In the genomic region with DNA sequence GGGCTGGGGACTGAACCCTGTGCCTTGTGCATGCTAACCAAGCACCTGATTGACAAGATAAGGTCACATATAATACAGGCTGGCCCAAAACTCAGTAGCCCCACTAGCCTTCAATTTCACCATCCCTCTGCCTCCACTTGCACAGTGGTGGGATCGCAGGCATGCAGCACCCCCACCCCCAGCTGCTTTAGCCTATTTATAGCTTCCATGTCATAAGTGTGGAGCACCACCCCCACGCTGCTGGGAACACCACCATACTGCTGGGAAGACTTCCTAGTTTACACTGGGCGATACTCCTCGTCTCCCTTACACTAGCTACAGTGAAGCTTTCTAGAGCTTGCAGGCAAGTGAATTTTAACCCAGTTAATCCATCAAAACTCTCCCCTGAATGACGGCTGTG, we compare ENCODE assay signal across 23 mouse cellular contexts. TPM values are rescaled to one million over a fixed set of nuclear protein-coding genes. Genes with fewer than 3 reads are reported as not detected.
A peak's percentile ranks its signal among the peaks of the same experiment; 100 is the strongest.
DNase-seq lines count a peak whose midpoint lies in the region; ATAC-seq and TF ChIP-seq lines count a peak whose summit lies in the region.
"Had no signal": no experiment of that assay in that cellular context is flagged by ENCODE, and none has a peak within 500 bp of the region (broad histone marks: within the 10 kb centered on the region; RNA-seq: fewer than 3 reads in every experiment).

No protein-coding gene starts in this region.

- no peaks in the 10 kb centered on the region for H3K36me3 ChIP-seq in heart, embryonic 13.5 days
- H3K36me3 ChIP-seq in heart, embryonic 12.5 days = no peaks in the 10 kb centered on the region
- H3K36me3 ChIP-seq in limb, embryonic 12.5 days = no peaks in the 10 kb centered on the region
- H3K36me3 ChIP-seq in limb, embryonic 10.5 days = no peaks in the 10 kb centered on the region
- H3K36me3 ChIP-seq: embryonic facial prominence, embryonic 15.5 days had no signal

- H3K27ac ChIP-seq in heart, embryonic 13.5 days (replicated peaks) = peak overlapping the region; percentile 39; the same call in 1 of the 2 replicates
- no peak overlapping the region; the same call in 1 of the 2 replicates for H3K27ac ChIP-seq in heart, embryonic 12.5 days (ENCODE audit: poor library complexity, severe bottlenecking)
- H3K27ac ChIP-seq in limb, embryonic 12.5 days = 0 out of 2 replicates have a peak overlapping the region, but pooled peaks have one; percentile 25
- H3K27ac ChIP-seq in limb, embryonic 10.5 days = no peak overlapping the region
- H3K27ac ChIP-seq in layer of hippocampus, adult 2 months = 0 out of 2 replicates have a peak overlapping the region, but pooled peaks have one; percentile 7
- H3K27ac ChIP-seq: embryonic facial prominence, embryonic 15.5 days; gastrocnemius, adult 2 months; hindbrain, embryonic 14.5 days; kidney, postnatal 0 days; macrophage had no signal

- peaks cover 49% of the 10 kb centered on the region for H3K4me1 ChIP-seq in heart, embryonic 13.5 days
- H3K4me1 ChIP-seq in heart, embryonic 12.5 days (replicated peaks) = peaks cover 36% of the 10 kb centered on the region
- H3K4me1 ChIP-seq in limb, embryonic 12.5 days (replicated peaks) = peaks cover 25% of the 10 kb centered on the region
- H3K4me1 ChIP-seq in limb, embryonic 10.5 days = peaks cover 33% of the 10 kb centered on the region

- no peak for TF ChIP-seq CTCF in layer of hippocampus, adult 2 months (conservative IDR thresholded peaks at IDR 0.05)

- H3K4me3 ChIP-seq in heart, embryonic 13.5 days = no peak overlapping the region
- H3K4me3 ChIP-seq in heart, embryonic 12.5 days = no peak overlapping the region
- no peak overlapping the region for H3K4me3 ChIP-seq in limb, embryonic 12.5 days (replicated peaks)
- no peak overlapping the region for H3K4me3 ChIP-seq in limb, embryonic 10.5 days
- H3K4me3 ChIP-seq in layer of hippocampus, adult 2 months = no peak overlapping the region
- H3K4me3 ChIP-seq: embryonic facial prominence, embryonic 15.5 days; gastrocnemius, adult 2 months had no signal

- H3K9ac ChIP-seq in heart, embryonic 13.5 days = peak overlapping the region; percentile 59; the same call in 1 of the 2 replicates
- no peak overlapping the region for H3K9ac ChIP-seq in heart, embryonic 12.5 days
- H3K9ac ChIP-seq in limb, embryonic 12.5 days (replicated peaks) = no peak overlapping the region
- H3K9ac ChIP-seq: embryonic facial prominence, embryonic 15.5 days; hindbrain, embryonic 14.5 days; lung, embryonic 14.5 days had no signal

- no peaks in the 10 kb centered on the region for H3K9me3 ChIP-seq in heart, embryonic 13.5 days
- no peaks in the 10 kb centered on the region for H3K9me3 ChIP-seq in heart, embryonic 12.5 days (replicated peaks)
- H3K9me3 ChIP-seq in limb, embryonic 12.5 days = no peaks in the 10 kb centered on the region
- no peaks in the 10 kb centered on the region for H3K9me3 ChIP-seq in limb, embryonic 10.5 days (replicated peaks)
- H3K9me3 ChIP-seq: embryonic facial prominence, embryonic 15.5 days had no signal

- no peak for DNase-seq in limb, embryonic 10.5 days (ENCODE audit: low spot score)
- peak; percentile 49 to 58 for DNase-seq in layer of hippocampus, adult 2 months (ENCODE audit: low spot score in 2 of 2)
- DNase-seq in telencephalon, adult 2 months (ENCODE audit: low read depth, low spot score) = peak; percentile 42
- no peak for DNase-seq in ovary, postnatal 36 days (ENCODE audit: low spot score)
- DNase-seq: cerebellum, adult 11 months; gastrocnemius, adult 2 months; lung, embryonic 14.5 days; midbrain, embryonic 14.5 days; thymus, postnatal 14 days had no signal

- no peaks in the 10 kb centered on the region for H3K27me3 ChIP-seq in heart, embryonic 13.5 days (replicated peaks)
- H3K27me3 ChIP-seq in heart, embryonic 12.5 days (replicated peaks) = no peaks in the 10 kb centered on the region
- no peaks in the 10 kb centered on the region for H3K27me3 ChIP-seq in limb, embryonic 12.5 days
- H3K27me3 ChIP-seq in limb, embryonic 10.5 days (ENCODE audit: low read depth, poor library complexity, severe bottlenecking) = no peaks in the 10 kb centered on the region
- H3K27me3 ChIP-seq: embryonic facial prominence, embryonic 15.5 days; Patski had no signal

- 32% methylated on average over 5 of the region's 5 CpGs for WGBS in heart, embryonic 13.5 days
- WGBS in heart, embryonic 12.5 days = 44% methylated on average over 5 of the region's 5 CpGs
- 77% methylated on average over 5 of the region's 5 CpGs for WGBS in limb, embryonic 12.5 days
- 88% methylated on average over 5 of the region's 5 CpGs for WGBS in limb, embryonic 10.5 days

- peak overlapping the region; percentile 27; the same call in 1 of the 2 replicates for H3K4me2 ChIP-seq in heart, embryonic 13.5 days
- H3K4me2 ChIP-seq in heart, embryonic 12.5 days = no peak overlapping the region
- H3K4me2 ChIP-seq in limb, embryonic 12.5 days = no peak overlapping the region
- H3K4me2 ChIP-seq: embryonic facial prominence, embryonic 15.5 days; hindbrain, embryonic 14.5 days; lung, embryonic 14.5 days had no signal

- no peak for ATAC-seq in heart, embryonic 13.5 days (ENCODE audit: extremely low read depth, insufficient number of reproducible peaks, low FRiP score, low TSS enrichment)
- no peak for ATAC-seq in heart, embryonic 12.5 days (ENCODE audit: insufficient number of reproducible peaks, low FRiP score)
- ATAC-seq in limb, embryonic 12.5 days (ENCODE audit: insufficient number of reproducible peaks, insufficient read depth, low FRiP score, low TSS enrichment, low read depth) = no peak
- ATAC-seq: intestine, embryonic 16.5 days; Patski had no signal

RNA-seq across cellular contexts. Expression of a gene that starts 1.9 kb away (rescaled TPM):
- 10.6 and 11.4 TPM in 2 replicates for polyA plus RNA-seq in heart, embryonic 13.5 days (2015; fragmentation: Nextera tagmentation; extraction: Ambion mirVana)
- 9.9 and 10.4 TPM in 2 replicates for polyA plus RNA-seq in heart, embryonic 12.5 days (2016; fragmentation: Nextera tagmentation; extraction: Ambion mirVana)
- 24.0 TPM in 2 replicates for polyA plus RNA-seq in limb, embryonic 12.5 days (2016; fragmentation: Nextera tagmentation; extraction: Ambion mirVana)
- 12.7 and 16.1 TPM in 2 replicates for polyA plus RNA-seq in limb, embryonic 10.5 days (2016; fragmentation: Nextera tagmentation; extraction: Ambion mirVana)
- total RNA-seq in layer of hippocampus, adult 2 months (2021) = 1 to 10 TPM in 1 of 2 experiments, under 1 TPM in 1; 0.98 to 1.4 TPM

RNA-seq across cellular contexts. Expression of a gene that starts 22.0 kb away (rescaled TPM):
- 4.2 and 4.7 TPM in 2 replicates for polyA plus RNA-seq in heart, embryonic 13.5 days (2015; fragmentation: Nextera tagmentation; extraction: Ambion mirVana)
- polyA plus RNA-seq in heart, embryonic 12.5 days (2016; fragmentation: Nextera tagmentation; extraction: Ambion mirVana) = 3.4 and 4.7 TPM in 2 replicates
- 4.9 and 6.4 TPM in 2 replicates for polyA plus RNA-seq in limb, embryonic 12.5 days (2016; fragmentation: Nextera tagmentation; extraction: Ambion mirVana)
- polyA plus RNA-seq in limb, embryonic 10.5 days (2016; fragmentation: Nextera tagmentation; extraction: Ambion mirVana) = 4.7 and 6.3 TPM in 2 replicates
- total RNA-seq in layer of hippocampus, adult 2 months (2021) = 10 to 100 TPM; 24.4 to 27.1 TPM
- total RNA-seq: liver, adult 2 months had no signal
- polyA plus RNA-seq: macrophage, Patski had no signal

RNA-seq across cellular contexts. Expression of a gene that starts 27.0 kb away (rescaled TPM):
- polyA plus RNA-seq in heart, embryonic 13.5 days (2015; fragmentation: Nextera tagmentation; extraction: Ambion mirVana) = 108 and 117 TPM in 2 replicates
- 116 TPM in 2 replicates for polyA plus RNA-seq in heart, embryonic 12.5 days (2016; fragmentation: Nextera tagmentation; extraction: Ambion mirVana)
- polyA plus RNA-seq in limb, embryonic 12.5 days (2016; fragmentation: Nextera tagmentation; extraction: Ambion mirVana) = 125 and 131 TPM in 2 replicates
- polyA plus RNA-seq in limb, embryonic 10.5 days (2016; fragmentation: Nextera tagmentation; extraction: Ambion mirVana) = 152 and 186 TPM in 2 replicates
- 10 to 100 TPM; 57.5 to 57.9 TPM for total RNA-seq in layer of hippocampus, adult 2 months (2021)

RNA-seq across cellular contexts. Expression of a gene that starts 27.1 kb away (rescaled TPM):
- 20.2 and 20.4 TPM in 2 replicates for polyA plus RNA-seq in heart, embryonic 13.5 days (2015; fragmentation: Nextera tagmentation; extraction: Ambion mirVana)
- 23.2 and 27.3 TPM in 2 replicates for polyA plus RNA-seq in heart, embryonic 12.5 days (2016; fragmentation: Nextera tagmentation; extraction: Ambion mirVana)
- polyA plus RNA-seq in limb, embryonic 12.5 days (2016; fragmentation: Nextera tagmentation; extraction: Ambion mirVana) = 32.4 and 33.1 TPM in 2 replicates
- polyA plus RNA-seq in limb, embryonic 10.5 days (2016; fragmentation: Nextera tagmentation; extraction: Ambion mirVana) = 43.9 and 46.4 TPM in 2 replicates
- total RNA-seq in layer of hippocampus, adult 2 months (2021) = 10 to 100 TPM; 13.9 to 14.3 TPM

RNA-seq across cellular contexts. Expression of a gene that starts 41.3 kb away (rescaled TPM):
- not detected in 2 replicates for polyA plus RNA-seq in heart, embryonic 13.5 days (2015; fragmentation: Nextera tagmentation; extraction: Ambion mirVana)
- not detected in 2 replicates for polyA plus RNA-seq in heart, embryonic 12.5 days (2016; fragmentation: Nextera tagmentation; extraction: Ambion mirVana)
- 0.24 TPM in 1 of 2 replicates, not detected in the other for polyA plus RNA-seq in limb, embryonic 12.5 days (2016; fragmentation: Nextera tagmentation; extraction: Ambion mirVana)
- not detected in 2 replicates for polyA plus RNA-seq in limb, embryonic 10.5 days (2016; fragmentation: Nextera tagmentation; extraction: Ambion mirVana)
- total RNA-seq in layer of hippocampus, adult 2 months (2021) = under 1 TPM; 0.34 to 0.36 TPM
- total RNA-seq: gastrocnemius, adult 2 months; heart, adult 8-10 months; liver, adult 2 months had no signal
- polyA plus RNA-seq: forebrain, embryonic 11.5 days; intestine, embryonic 16.5 days; kidney, postnatal 0 days; liver, adult 2 months; lung, embryonic 14.5 days; macrophage; Patski; spleen, adult 2 months; stomach, embryonic 16.5 days had no signal

Comparison
In these comparisons a context has a peak if more than half of its experiments do, and no peak if none do; other contexts are left out.
1. H3K27ac ChIP-seq: peak in heart, embryonic 13.5 days (single experiment), limb, embryonic 12.5 days (single experiment) and layer of hippocampus, adult 2 months (single experiment); none in heart, embryonic 12.5 days (single experiment) and limb, embryonic 10.5 days (single experiment).
2. DNase-seq: peak in layer of hippocampus, adult 2 months (2 of 2) and telencephalon, adult 2 months (single experiment); none in limb, embryonic 10.5 days (single experiment) and ovary, postnatal 36 days (single experiment).